Mouse (Mus musculus) ovary, postnatal 14 days (tissue): ENCODE measurements at regions not wholly inside any gene's neighbourhood (a gene's known extent, or its start where the extent isn't known, plus 50 kb on each side); places are given as distances from the start of the nearest gene placed in this dataset.

Experiments
- DNase-seq: peaks from one replicate; pipeline ENCODE4 v3.0.0; 2022; ENCODE audit warnings: low spot score

DNA sequence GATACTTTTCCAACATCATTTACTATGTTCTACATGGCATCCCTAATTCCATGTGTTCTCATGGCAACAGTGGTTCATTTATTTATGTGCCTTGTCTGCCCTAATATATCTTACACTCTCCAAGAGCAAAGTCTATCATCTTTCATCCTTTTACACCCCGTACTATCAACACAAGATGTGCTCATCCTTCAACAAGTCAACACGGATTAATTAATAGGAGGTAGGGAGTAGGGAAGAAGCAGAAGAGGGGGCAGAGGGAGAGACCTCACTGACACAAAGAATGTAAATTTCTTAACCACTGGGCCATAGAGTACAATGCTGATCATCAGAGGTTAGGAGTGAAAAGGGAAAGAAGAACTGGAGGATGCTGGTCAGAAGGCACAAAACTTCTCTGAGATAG lies 267.0 kb upstream of the Setmar start:
- DNase-seq = no peak

DNA sequence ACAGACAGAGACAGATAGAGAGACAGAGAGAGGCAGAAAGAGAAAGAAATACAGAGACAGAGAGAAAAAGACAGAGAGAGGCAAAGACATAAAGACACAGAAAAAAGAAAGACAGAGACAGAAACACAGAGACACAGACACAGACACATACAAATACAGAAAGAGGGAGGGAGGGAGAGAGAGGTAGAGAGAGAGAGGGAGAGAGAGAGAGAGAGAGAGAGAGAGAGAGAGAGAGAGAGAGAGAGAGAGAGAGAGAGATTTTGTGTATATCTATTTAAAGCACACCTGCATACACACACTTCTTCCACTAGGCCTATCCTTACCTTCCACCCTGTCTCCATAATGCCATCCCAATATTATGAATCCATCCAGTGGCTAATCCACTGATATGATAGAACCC lies 261.8 kb upstream of the Setmar start:
- no peak for DNase-seq
